Mouse (Mus musculus) embryonic facial prominence, embryonic 11.5 days (tissue): ENCODE data around the gene Fbxl17. TPM values are rescaled to one million over a fixed set of nuclear protein-coding genes. Genes with fewer than 3 reads are reported as not detected.
A peak's percentile ranks its signal among the peaks of the same experiment; 100 is the strongest.

Source experiments
- ATAC-seq: fragments of 200-750 bp; cut with Nextera tagmentation; replicated peaks from 2 replicates; pipeline ENCODE4 v1.8.0; 2017; ENCODE audit warnings: low read depth; ENCODE audit not compliant: insufficient number of reproducible peaks, low FRiP score, low TSS enrichment
- DNase-seq: peaks from one replicate; pipeline ENCODE4 v3.0.0-alpha.2; 2015; ENCODE audit warnings: low spot score
- H3K27ac ChIP-seq: fragments of 300-500 bp; sonication (generic); replicated peaks from 2 replicates; pipeline ENCODE4 v1.5.1; 2014; ENCODE audit warnings: mild to moderate bottlenecking, low read depth, low read length, control low read depth
- H3K27me3 ChIP-seq: fragments of 300-500 bp; sonication (generic); 2 replicates; pipeline ENCODE4 v1.6.1; 2014; ENCODE audit warnings: mild to moderate bottlenecking, low read length, moderate library complexity, mixed read lengths; ENCODE audit not compliant: control insufficient read depth, insufficient read depth
- H3K36me3 ChIP-seq: fragments of 300-500 bp; sonication (generic); replicated peaks from 2 replicates; pipeline ENCODE4 v1.6.1; 2014; ENCODE audit warnings: low read depth, mild to moderate bottlenecking, low read length, moderate library complexity, mixed read lengths; ENCODE audit not compliant: control insufficient read depth, insufficient read depth
- H3K4me1 ChIP-seq: fragments of 300-500 bp; sonication (generic); 2 replicates; pipeline ENCODE4 v1.6.1; 2014; ENCODE audit warnings: low read length, mixed read lengths; ENCODE audit not compliant: control insufficient read depth, insufficient read depth
- H3K4me2 ChIP-seq: fragments of 300-500 bp; sonication (generic); 2 replicates; pipeline ENCODE4 v1.6.1; 2014; ENCODE audit warnings: low read depth, mild to moderate bottlenecking, control low read depth, low read length, moderate library complexity
- H3K4me3 ChIP-seq: fragments of 300-500 bp; sonication (generic); 2 replicates; pipeline ENCODE4 v1.5.1; 2014; ENCODE audit warnings: low read depth, low read length, control low read depth
- H3K9ac ChIP-seq: fragments of 300-500 bp; sonication (generic); replicated peaks from 2 replicates; pipeline ENCODE4 v1.6.1; 2014; ENCODE audit warnings: mild to moderate bottlenecking, control low read depth, low read length
- H3K9me3 ChIP-seq: fragments of 300-500 bp; sonication (generic); replicated peaks from 2 replicates; pipeline ENCODE4 v1.6.1; 2016; ENCODE audit warnings: mild to moderate bottlenecking, low read length, inconsistent platforms, mixed read lengths; ENCODE audit not compliant: control insufficient read depth
- WGBS: fragments of 180-500 bp; shearing (Covaris S2); extraction: QIAGEN DNeasy Blood & Tissue Kit; methylation state at CpG from one replicate; pipeline ENCODE4 v1.1.7; 2014; 5-methylcytosine and 5-hydroxymethylcytosine counted together
- polyA plus RNA-seq: library from polyadenylated mRNA; unstranded; fragments of >200 nt; fragmentation: Nextera tagmentation; extraction: Ambion mirVana; gene quantifications from 2 replicates; pipeline ENCODE4 v1.2.1, GENCODE M21; 2014

The Fbxl17 gene
- polyA plus RNA-seq, 1 experiment from 2014 or later: 7.7 TPM

DNA sequence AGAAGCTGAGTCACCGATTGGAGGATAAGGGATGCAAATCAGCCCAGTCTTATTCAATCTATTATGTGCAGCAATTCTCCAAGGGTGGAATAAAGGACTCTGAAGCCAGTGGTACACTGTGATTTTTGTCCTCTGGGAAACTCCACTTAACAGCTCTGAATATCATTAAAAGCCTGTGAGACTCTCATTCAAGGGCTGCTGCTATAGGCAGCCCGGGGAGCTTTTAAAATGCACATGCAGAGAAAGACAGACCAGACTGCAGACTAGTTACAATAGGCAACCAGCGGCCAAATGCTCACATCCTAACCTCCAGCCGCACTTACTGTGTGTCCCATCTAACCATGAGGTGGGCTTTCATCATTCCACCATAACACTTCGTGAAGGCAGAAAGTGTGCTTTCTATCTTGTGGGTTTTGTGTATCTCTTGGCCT is 354.5 kb downstream of the Fbxl17 start:
- no peak overlapping the region for H3K4me2 ChIP-seq
- no peaks in the 10 kb centered on the region for H3K36me3 ChIP-seq
- no peak overlapping the region for H3K9ac ChIP-seq
- H3K27ac ChIP-seq: no peak overlapping the region
- no peaks in the 10 kb centered on the region for H3K9me3 ChIP-seq
- WGBS: 48% methylated on average over 5 of the region's 5 CpGs
- H3K4me1 ChIP-seq: no peaks in the 10 kb centered on the region
- DNase-seq (peak; percentile 25), ATAC-seq (peak; percentile 83)
- no peaks in the 10 kb centered on the region for H3K27me3 ChIP-seq
- no peak overlapping the region for H3K4me3 ChIP-seq

- DNase-seq (no peak), ATAC-seq (no peak)
- H3K36me3 ChIP-seq: no peaks in the 10 kb centered on the region
- H3K4me1 ChIP-seq: no peaks in the 10 kb centered on the region
- H3K27ac ChIP-seq: no peak overlapping the region
- 69% methylated on average over 7 of the region's 7 CpGs for WGBS
- H3K4me2 ChIP-seq: no peak overlapping the region
- H3K9me3 ChIP-seq: no peaks in the 10 kb centered on the region
- no peak overlapping the region for H3K4me3 ChIP-seq
- H3K27me3 ChIP-seq: no peaks in the 10 kb centered on the region
- no peak overlapping the region for H3K9ac ChIP-seq
Measured at GRCm38 (mm10) chr17:63143825-63144224, 356.0 kb downstream of the Fbxl17 start.

DNA sequence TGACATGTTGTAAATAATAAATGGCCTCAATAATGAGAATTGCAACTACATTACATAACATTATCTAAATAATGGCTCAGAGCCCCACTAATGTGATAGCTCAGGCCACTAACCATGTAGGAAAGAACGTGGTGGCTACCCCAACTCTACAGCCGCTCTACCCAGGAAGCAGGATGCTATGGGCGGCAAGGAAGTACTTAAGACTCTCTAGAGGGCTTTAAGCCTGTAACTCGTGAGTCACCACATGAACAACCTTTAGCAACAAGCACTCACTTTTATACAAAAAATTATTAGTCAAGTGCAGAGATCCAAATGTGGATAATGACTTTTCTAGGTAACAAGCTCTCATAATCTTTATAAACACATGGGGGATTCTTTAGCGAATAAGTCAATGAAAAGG is 365.0 kb downstream of the Fbxl17 start:
- Histone ChIP-seq H3K4me3 (no peak overlapping the region), H3K9ac (no peak overlapping the region), H3K27ac (no peak overlapping the region), H3K4me1 (no peaks in the 10 kb centered on the region), H3K9me3 (no peaks in the 10 kb centered on the region), H3K4me2 (no peak overlapping the region), H3K36me3 (no peaks in the 10 kb centered on the region), H3K27me3 (no peaks in the 10 kb centered on the region)
- WGBS: 88% methylated on average over 5 of the region's 5 CpGs
- DNase-seq: no peak
- no peak for ATAC-seq

GRCm38 (mm10) chr17:63122427-63122826 is 377.4 kb downstream of the Fbxl17 start:
- WGBS: 80% methylated on average over 2 of the region's 2 CpGs
- H3K4me3 ChIP-seq: no peak overlapping the region
- DNase-seq: no peak
- H3K36me3 ChIP-seq: no peaks in the 10 kb centered on the region
- no peak for ATAC-seq
- H3K9me3 ChIP-seq: no peaks in the 10 kb centered on the region
- H3K27ac ChIP-seq: no peak overlapping the region
- no peak overlapping the region for H3K9ac ChIP-seq
- no peak overlapping the region for H3K4me2 ChIP-seq
- H3K4me1 ChIP-seq: no peaks in the 10 kb centered on the region
- H3K27me3 ChIP-seq: no peaks in the 10 kb centered on the region

- Histone ChIP-seq H3K27ac (no peak overlapping the region), H3K4me3 (no peak overlapping the region), H3K9me3 (no peaks in the 10 kb centered on the region), H3K4me1 (no peaks in the 10 kb centered on the region), H3K27me3 (no peaks in the 10 kb centered on the region), H3K4me2 (no peak overlapping the region), H3K9ac (no peak overlapping the region), H3K36me3 (no peaks in the 10 kb centered on the region)
- no peak for DNase-seq
- no peak for ATAC-seq
- WGBS: 91% methylated on average over 3 of the region's 3 CpGs
Measured at GRCm38 (mm10) chr17:63119701-63120100, 380.1 kb downstream of the Fbxl17 start.

DNA sequence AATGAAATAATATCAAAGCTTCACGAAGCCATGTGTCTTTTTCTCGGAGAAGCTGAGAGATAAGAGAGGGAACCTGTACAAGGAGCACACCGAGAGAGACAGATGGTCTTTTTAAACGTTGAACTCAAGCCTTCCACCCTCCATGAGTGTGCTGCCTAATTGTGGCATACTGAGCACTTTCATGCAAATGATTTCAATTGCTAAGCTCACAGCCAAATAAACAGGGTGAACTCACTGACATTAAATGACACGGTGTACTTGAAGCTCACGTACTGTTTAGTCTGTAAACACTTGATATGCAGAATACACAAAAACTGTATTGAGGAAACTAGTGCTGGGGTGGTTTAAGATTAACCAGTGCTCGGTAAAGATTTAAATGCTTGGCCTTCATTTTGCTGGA is 380.7 kb downstream of the Fbxl17 start:
- Histone ChIP-seq H3K9ac (no peak overlapping the region), H3K4me3 (no peak overlapping the region), H3K36me3 (no peaks in the 10 kb centered on the region), H3K27ac (no peak overlapping the region), H3K4me2 (no peak overlapping the region), H3K27me3 (no peaks in the 10 kb centered on the region), H3K4me1 (no peaks in the 10 kb centered on the region), H3K9me3 (no peaks in the 10 kb centered on the region)
- WGBS: 82% methylated on average over 7 of the region's 7 CpGs
- ATAC-seq (no peak), DNase-seq (no peak)

GRCm38 (mm10) chr17:63117130-63117529 is 382.7 kb downstream of the Fbxl17 start:
- no peaks in the 10 kb centered on the region for H3K27me3 ChIP-seq
- no peak overlapping the region for H3K27ac ChIP-seq
- ATAC-seq (0 out of 2 replicates have a peak, but pooled peaks have one; percentile 6), DNase-seq (peak; percentile 14)
- 78% methylated on average over 5 of the region's 5 CpGs for WGBS
- H3K4me3 ChIP-seq: no peak overlapping the region
- no peak overlapping the region for H3K9ac ChIP-seq
- H3K36me3 ChIP-seq: no peaks in the 10 kb centered on the region
- H3K9me3 ChIP-seq: no peaks in the 10 kb centered on the region
- no peak overlapping the region for H3K4me2 ChIP-seq
- H3K4me1 ChIP-seq: no peaks in the 10 kb centered on the region

GRCm38 (mm10) chr17:63114399-63115085 is 385.3 kb downstream of the Fbxl17 start:
- Histone ChIP-seq H3K36me3 (no peaks in the 10 kb centered on the region), H3K27ac (no peak overlapping the region), H3K4me3 (no peak overlapping the region), H3K9ac (no peak overlapping the region), H3K4me1 (no peaks in the 10 kb centered on the region), H3K4me2 (no peak overlapping the region), H3K9me3 (no peaks in the 10 kb centered on the region), H3K27me3 (no peaks in the 10 kb centered on the region)
- DNase-seq (no peak), ATAC-seq (no peak)
- WGBS: 88% methylated on average over 19 of the region's 19 CpGs
